Mouse (Mus musculus): ENCODE data around the gene Ddx10. TPM values are rescaled to one million over a fixed set of nuclear protein-coding genes. Genes with fewer than 3 reads are reported as not detected.

Gene Ddx10
- polyA plus RNA-seq, 1 experiment from 2014 or later, result 22.8 TPM

DNA sequence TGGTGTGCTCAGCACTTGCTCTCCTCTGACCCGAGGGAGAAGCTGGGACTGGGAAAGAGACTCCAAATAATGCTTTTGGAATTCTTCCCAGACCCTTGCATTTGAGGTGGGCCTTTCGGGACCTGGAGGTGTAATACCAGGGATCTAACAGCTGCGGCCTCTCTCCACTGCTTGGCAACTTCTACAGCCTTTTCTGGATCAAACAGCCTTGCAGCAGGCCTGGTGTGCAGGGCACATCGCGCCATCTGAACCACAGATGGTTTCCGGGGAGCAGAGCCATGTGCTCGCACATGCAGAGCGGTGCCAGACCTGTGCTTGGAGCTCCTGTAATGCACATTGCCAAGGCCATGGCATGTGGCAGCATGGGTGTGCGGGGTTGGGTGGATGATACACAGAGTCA is 175.8 kb downstream of the Ddx10 start:
- H3K9me3 ChIP-seq (replicated peaks; ENCODE audit: control insufficient read depth, low read length), result no peaks in the 10 kb centered on the region
- H3K27ac ChIP-seq (ENCODE audit: low read depth, low read length), result no peak overlapping the region
- H3K9ac ChIP-seq (ENCODE audit: low read length), result no peak overlapping the region
- no peak overlapping the region for H3K4me3 ChIP-seq (ENCODE audit: low read depth, low read length)
- ATAC-seq, result peak; percentile 60; the same call in 1 of the 2 replicates
- H3K4me2 ChIP-seq (ENCODE audit: low read length), result no peak overlapping the region
- WGBS, result 77% methylated on average over 9 of the region's 9 CpGs
- H3K4me1 ChIP-seq (ENCODE audit: control insufficient read depth, insufficient read depth, low read length), result no peaks in the 10 kb centered on the region
- peak; percentile 57 for DNase-seq (ENCODE audit: low spot score)
- H3K36me3 ChIP-seq (ENCODE audit: control insufficient read depth, insufficient read depth, low read length), result no peaks in the 10 kb centered on the region
- H3K27me3 ChIP-seq (replicated peaks; ENCODE audit: control insufficient read depth, insufficient read depth, low read length), result no peaks in the 10 kb centered on the region

DNA sequence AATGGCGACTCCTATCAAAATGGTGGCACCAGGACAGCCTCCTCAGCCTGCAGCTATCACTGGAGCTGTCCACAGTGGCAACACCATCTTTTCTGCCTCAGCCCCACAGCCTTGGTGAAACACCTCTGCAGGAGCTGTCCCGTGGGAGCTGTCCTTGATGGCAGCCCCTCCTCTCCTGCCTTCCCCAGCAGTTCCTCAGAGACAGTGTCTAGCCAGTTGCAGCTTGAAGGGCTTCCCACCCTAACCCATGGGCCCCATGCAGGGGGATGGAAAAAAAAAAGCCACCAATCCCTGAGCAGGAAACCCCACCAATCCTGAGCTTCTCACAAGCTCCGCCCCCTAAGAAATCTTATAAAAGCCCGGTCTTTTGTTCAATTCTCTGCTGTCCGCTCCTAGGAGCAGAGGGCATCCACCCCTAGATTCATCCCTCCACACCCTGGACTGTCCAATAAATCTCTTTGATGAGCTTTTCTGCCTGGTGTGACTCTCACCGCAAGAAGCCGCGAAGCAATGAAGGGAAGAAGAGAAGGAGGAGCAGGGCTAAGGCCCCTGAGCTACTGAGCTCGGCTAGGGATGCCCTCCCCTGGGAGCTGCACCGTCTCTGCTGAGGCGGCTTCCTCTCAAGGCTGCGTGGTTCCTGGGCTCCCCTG is 176.9 kb downstream of the Ddx10 start:
- 79% methylated on average over 12 of the region's 12 CpGs for WGBS
- H3K27ac ChIP-seq (ENCODE audit: low read depth, low read length), result no peak overlapping the region
- H3K27me3 ChIP-seq (replicated peaks; ENCODE audit: control insufficient read depth, insufficient read depth, low read length), result no peaks in the 10 kb centered on the region
- H3K36me3 ChIP-seq (ENCODE audit: control insufficient read depth, insufficient read depth, low read length), result no peaks in the 10 kb centered on the region
- H3K9me3 ChIP-seq (replicated peaks; ENCODE audit: control insufficient read depth, low read length), result no peaks in the 10 kb centered on the region
- no peak overlapping the region for H3K4me3 ChIP-seq (ENCODE audit: low read depth, low read length)
- no peak for DNase-seq (ENCODE audit: low spot score)
- ATAC-seq, result no peak
- no peaks in the 10 kb centered on the region for H3K4me1 ChIP-seq (ENCODE audit: control insufficient read depth, insufficient read depth, low read length)
- H3K4me2 ChIP-seq (ENCODE audit: low read length), result no peak overlapping the region
- H3K9ac ChIP-seq (ENCODE audit: low read length), result no peak overlapping the region

DNA sequence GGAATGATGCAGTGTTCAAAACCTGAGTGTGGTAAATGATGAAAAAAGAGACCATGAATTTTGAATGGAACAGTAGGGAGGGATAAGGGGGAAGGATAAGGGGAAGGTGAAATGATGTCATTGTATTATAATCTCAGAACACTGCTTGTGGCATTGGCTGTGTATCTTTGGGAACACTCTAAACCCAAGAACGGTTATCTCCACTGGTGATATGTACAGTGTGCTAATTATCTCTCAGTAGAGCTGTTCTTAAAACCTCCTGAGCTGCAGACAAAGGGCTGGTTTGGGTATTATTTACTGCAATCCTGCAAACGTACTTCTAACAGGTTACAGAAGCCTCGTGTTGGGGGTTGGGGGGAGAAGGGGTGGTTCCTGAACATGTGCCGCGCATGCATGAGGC is 179.7 kb downstream of the Ddx10 start:
- Histone ChIP-seq H3K36me3 (ENCODE audit: control insufficient read depth, insufficient read depth, low read length) (no peaks in the 10 kb centered on the region), H3K9me3 (replicated peaks; ENCODE audit: control insufficient read depth, low read length) (no peaks in the 10 kb centered on the region), H3K4me3 (ENCODE audit: low read depth, low read length) (no peak overlapping the region), H3K4me1 (ENCODE audit: control insufficient read depth, insufficient read depth, low read length) (no peaks in the 10 kb centered on the region), H3K27me3 (replicated peaks; ENCODE audit: control insufficient read depth, insufficient read depth, low read length) (no peaks in the 10 kb centered on the region), H3K27ac (ENCODE audit: low read depth, low read length) (no peak overlapping the region), H3K9ac (ENCODE audit: low read length) (no peak overlapping the region), H3K4me2 (ENCODE audit: low read length) (no peak overlapping the region)
- DNase-seq (ENCODE audit: low spot score), result no peak
- 84% methylated on average over 5 of the region's 5 CpGs for WGBS
- ATAC-seq, result no peak

DNA sequence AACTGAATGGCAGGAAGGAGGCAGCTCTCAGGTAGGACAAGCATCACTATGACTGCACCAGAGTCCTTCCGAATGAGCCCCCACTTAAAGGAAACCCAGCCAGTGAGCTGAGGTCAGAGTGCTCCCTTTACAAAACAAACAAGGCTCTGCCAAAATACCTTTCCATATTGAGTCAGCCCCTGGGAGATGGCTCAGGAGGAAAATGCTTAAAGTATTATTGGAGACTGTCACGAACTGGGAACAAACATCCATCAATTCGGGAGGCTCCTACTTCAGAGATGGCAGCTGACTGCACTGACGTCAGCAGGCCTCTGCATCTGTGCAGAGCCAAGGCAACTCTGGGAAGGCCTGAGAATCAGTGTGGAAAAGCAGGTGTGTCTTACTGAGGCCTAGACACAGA is 181.4 kb downstream of the Ddx10 start:
- no peak overlapping the region for H3K4me2 ChIP-seq (ENCODE audit: low read length)
- no peak overlapping the region for H3K9ac ChIP-seq (ENCODE audit: low read length)
- DNase-seq (ENCODE audit: low spot score) (no peak), ATAC-seq (no peak)
- no peak overlapping the region for H3K27ac ChIP-seq (ENCODE audit: low read depth, low read length)
- H3K4me3 ChIP-seq (ENCODE audit: low read depth, low read length), result no peak overlapping the region
- no peaks in the 10 kb centered on the region for H3K9me3 ChIP-seq (replicated peaks; ENCODE audit: control insufficient read depth, low read length)
- no peaks in the 10 kb centered on the region for H3K36me3 ChIP-seq (ENCODE audit: control insufficient read depth, insufficient read depth, low read length)
- no peaks in the 10 kb centered on the region for H3K4me1 ChIP-seq (ENCODE audit: control insufficient read depth, insufficient read depth, low read length)
- H3K27me3 ChIP-seq (replicated peaks; ENCODE audit: control insufficient read depth, insufficient read depth, low read length), result no peaks in the 10 kb centered on the region
- WGBS, result 75% methylated on average over 4 of the region's 4 CpGs

DNA sequence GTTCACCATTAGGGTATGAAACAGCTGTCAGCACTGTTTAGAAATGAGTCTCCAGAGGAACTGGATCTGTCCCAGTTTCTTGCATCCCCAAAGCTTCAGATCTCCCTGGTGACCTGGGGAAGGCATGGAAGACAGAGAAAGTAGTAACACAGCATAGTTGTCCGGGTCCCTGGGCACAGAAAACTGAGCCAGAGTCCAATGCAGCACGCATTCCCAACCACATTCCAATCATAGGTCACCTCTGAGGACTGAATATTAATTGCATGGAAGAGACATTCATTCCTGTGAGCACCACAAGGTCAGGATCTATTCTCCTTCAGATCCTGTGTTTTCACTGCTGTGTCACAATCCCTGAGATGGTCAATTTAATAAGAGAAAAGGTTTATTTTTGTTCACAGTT is 182.8 kb downstream of the Ddx10 start:
- H3K4me3 ChIP-seq (ENCODE audit: low read depth, low read length), result no peak overlapping the region
- H3K27me3 ChIP-seq (replicated peaks; ENCODE audit: control insufficient read depth, insufficient read depth, low read length), result no peaks in the 10 kb centered on the region
- 78% methylated on average over 2 of the region's 2 CpGs for WGBS
- no peaks in the 10 kb centered on the region for H3K4me1 ChIP-seq (ENCODE audit: control insufficient read depth, insufficient read depth, low read length)
- no peaks in the 10 kb centered on the region for H3K36me3 ChIP-seq (ENCODE audit: control insufficient read depth, insufficient read depth, low read length)
- H3K9ac ChIP-seq (ENCODE audit: low read length), result no peak overlapping the region
- H3K4me2 ChIP-seq (ENCODE audit: low read length), result no peak overlapping the region
- no peaks in the 10 kb centered on the region for H3K9me3 ChIP-seq (replicated peaks; ENCODE audit: control insufficient read depth, low read length)
- no peak overlapping the region for H3K27ac ChIP-seq (ENCODE audit: low read depth, low read length)
- no peak for DNase-seq (ENCODE audit: low spot score)
- ATAC-seq, result no peak

DNA sequence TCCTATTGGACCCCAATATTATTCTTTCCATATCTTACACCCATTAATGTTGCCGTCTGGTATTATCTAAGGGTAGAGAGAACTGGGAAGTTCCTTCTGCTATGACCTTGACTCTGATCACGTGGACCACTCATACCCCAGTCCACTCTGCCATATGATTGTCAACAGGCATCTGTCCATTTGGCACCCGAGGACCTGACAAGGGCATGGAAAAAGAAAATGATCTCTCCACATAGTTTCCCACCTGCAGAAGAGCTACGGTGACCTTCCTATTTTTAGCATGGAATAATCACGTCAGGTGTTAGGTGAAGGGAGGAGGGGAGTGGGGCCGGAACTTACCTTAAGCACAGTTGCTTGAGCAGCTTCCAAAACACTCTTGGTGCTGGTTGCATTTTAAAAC is 183.3 kb downstream of the Ddx10 start:
- Histone ChIP-seq H3K27me3 (replicated peaks; ENCODE audit: control insufficient read depth, insufficient read depth, low read length) (no peaks in the 10 kb centered on the region), H3K27ac (ENCODE audit: low read depth, low read length) (no peak overlapping the region), H3K9me3 (replicated peaks; ENCODE audit: control insufficient read depth, low read length) (no peaks in the 10 kb centered on the region), H3K4me3 (ENCODE audit: low read depth, low read length) (no peak overlapping the region), H3K4me1 (ENCODE audit: control insufficient read depth, insufficient read depth, low read length) (no peaks in the 10 kb centered on the region), H3K4me2 (ENCODE audit: low read length) (no peak overlapping the region), H3K36me3 (ENCODE audit: control insufficient read depth, insufficient read depth, low read length) (no peaks in the 10 kb centered on the region), H3K9ac (ENCODE audit: low read length) (no peak overlapping the region)
- ATAC-seq, result no peak
- DNase-seq (ENCODE audit: low spot score), result no peak
- 88% methylated on average over 6 of the region's 6 CpGs for WGBS

DNA sequence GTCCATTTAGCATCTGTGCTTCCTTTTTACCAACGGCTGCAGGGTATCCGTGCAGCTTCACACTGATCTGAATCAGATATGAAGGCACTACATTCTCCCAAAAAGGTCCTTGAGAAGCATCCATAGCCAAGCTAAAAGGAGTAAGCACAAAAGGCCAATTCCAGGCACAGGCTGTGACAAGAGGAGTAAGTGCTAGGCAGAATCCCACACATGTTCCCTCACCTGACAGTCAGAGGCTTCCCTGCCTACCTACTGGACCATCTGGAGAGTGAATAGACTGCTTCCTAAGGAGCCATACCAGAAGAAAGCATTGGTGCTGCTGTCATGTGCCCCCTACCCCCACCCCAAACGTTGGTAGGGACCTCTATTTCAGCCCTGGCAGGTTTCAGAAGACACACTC is 192.5 kb downstream of the Ddx10 start:
- no peak overlapping the region for H3K4me2 ChIP-seq (ENCODE audit: low read length)
- DNase-seq (ENCODE audit: low spot score) (no peak), ATAC-seq (no peak)
- WGBS, result 66% methylated on average over 3 of the region's 3 CpGs
- H3K36me3 ChIP-seq (ENCODE audit: control insufficient read depth, insufficient read depth, low read length), result no peaks in the 10 kb centered on the region
- no peaks in the 10 kb centered on the region for H3K27me3 ChIP-seq (replicated peaks; ENCODE audit: control insufficient read depth, insufficient read depth, low read length)
- no peaks in the 10 kb centered on the region for H3K9me3 ChIP-seq (replicated peaks; ENCODE audit: control insufficient read depth, low read length)
- no peak overlapping the region for H3K4me3 ChIP-seq (ENCODE audit: low read depth, low read length)
- H3K9ac ChIP-seq (ENCODE audit: low read length), result no peak overlapping the region
- no peaks in the 10 kb centered on the region for H3K4me1 ChIP-seq (ENCODE audit: control insufficient read depth, insufficient read depth, low read length)
- no peak overlapping the region for H3K27ac ChIP-seq (ENCODE audit: low read depth, low read length)

Other genes starting within 250 kb of the Ddx10 start
- 0.05 and 0.19 TPM in 2 replicates for gene Exph5, start 53.6 kb upstream of the Ddx10 start, polyA plus RNA-seq (2014; fragmentation: Nextera tagmentation; extraction: Ambion mirVana)
- 3.3 and 5.1 TPM in 2 replicates for gene Kdelc2, start 136.0 kb upstream of the Ddx10 start, polyA plus RNA-seq (2014; fragmentation: Nextera tagmentation; extraction: Ambion mirVana)
- gene 4930550C14Rik, start 154.3 kb upstream of the Ddx10 start, polyA plus RNA-seq (2014; fragmentation: Nextera tagmentation; extraction: Ambion mirVana), result 0.17 and 0.57 TPM in 2 replicates

Measured in forebrain, embryonic 14.5 days (tissue).